Mouse (Mus musculus) skeletal muscle tissue, adult 2 months (tissue): Measurements from ENCODE around the gene Hist1h1t.
"Not testable (repeated sequence)": the region's sequence is repeated elsewhere in the genome, so short reads cannot be mapped to it uniquely, and the experiment has no call there.

ENCODE experiments used
- DNase-seq: peaks from one replicate; pipeline ENCODE4 v3.0.0-alpha.2; 2012; ENCODE audit warnings: low read depth, low spot score

The Hist1h1t gene

GRCm38 (mm10) chr13:23695514-23695913 is at the start of gene Hist1h1t:
Gene Hist1h1t (plus strand): TSS chr13:23695814.
- DNase-seq, result no peak

- DNase-seq, result no peak
Observed at GRCm38 (mm10) chr13:23659636-23660366, 35.8 kb upstream of the Hist1h1t start.

- no peak for DNase-seq
Observed at GRCm38 (mm10) chr13:23662536-23662935, 33.1 kb upstream of the Hist1h1t start.

GRCm38 (mm10) chr13:23681990-23682582 is 13.5 kb upstream of the Hist1h1t start:
- no peak for DNase-seq

- no peak for DNase-seq
Observed at GRCm38 (mm10) chr13:23682623-23682946, 13.0 kb upstream of the Hist1h1t start.

- DNase-seq, result not testable (repeated sequence)
Observed at GRCm38 (mm10) chr13:23682947-23683754, 12.5 kb upstream of the Hist1h1t start.

- DNase-seq, result peak; percentile 97
Observed at GRCm38 (mm10) chr13:23683755-23684281, 11.8 kb upstream of the Hist1h1t start, which contains the start of the genes Hist1h2ac and Hist1h2bc. Gene Hist1h2ac (minus strand): TSS chr13:23683948. Gene Hist1h2bc (plus strand): TSS chr13:23684199.

GRCm38 (mm10) chr13:23684295-23684945 is 11.2 kb upstream of the Hist1h1t start:
- peak; percentile 76 for DNase-seq

- no peak for DNase-seq
Observed at GRCm38 (mm10) chr13:23685121-23685861, 10.3 kb upstream of the Hist1h1t start.

- DNase-seq, result no peak
Observed at GRCm38 (mm10) chr13:23685966-23686365, 9.6 kb upstream of the Hist1h1t start.

GRCm38 (mm10) chr13:23687181-23687580 is 8.4 kb upstream of the Hist1h1t start:
- no peak for DNase-seq

GRCm38 (mm10) chr13:23687907-23688306 is 7.7 kb upstream of the Hist1h1t start:
- no peak for DNase-seq

GRCm38 (mm10) chr13:23688956-23689355 is 6.7 kb upstream of the Hist1h1t start:
- DNase-seq, result no peak

GRCm38 (mm10) chr13:23689459-23689858 is 6.2 kb upstream of the Hist1h1t start:
- DNase-seq, result no peak

GRCm38 (mm10) chr13:23693856-23694440 is 1.7 kb upstream of the Hist1h1t start:
- DNase-seq, result no peak

- no peak for DNase-seq
Observed at GRCm38 (mm10) chr13:23694956-23695355, 658 bp upstream of the Hist1h1t start.

GRCm38 (mm10) chr13:23696061-23696474 is 454 bp downstream of the Hist1h1t start:
- no peak for DNase-seq

- DNase-seq, result peak; percentile 52
Observed at GRCm38 (mm10) chr13:23697491-23698299, 2.1 kb downstream of the Hist1h1t start.

- peak; percentile 99 for DNase-seq
Observed at GRCm38 (mm10) chr13:23698300-23698693, 2.7 kb downstream of the Hist1h1t start, which contains the start of gene Hist1h4c. Gene Hist1h4c (minus strand): TSS chr13:23698454.

- DNase-seq, result no peak
Observed at GRCm38 (mm10) chr13:23698996-23699395, 3.4 kb downstream of the Hist1h1t start.
